Mouse (Mus musculus) hindbrain, postnatal 0 days (tissue): ENCODE data around the gene Pdpr. TPM values are rescaled to one million over a fixed set of nuclear protein-coding genes. Genes with fewer than 3 reads are reported as not detected.
"Not testable (repeated sequence)": the region's sequence is repeated elsewhere in the genome, so short reads cannot be mapped to it uniquely, and the experiment has no call there.

Experiments used
- ATAC-seq: fragments of 200-750 bp; cut with Nextera tagmentation; 2 replicates; pipeline ENCODE4 v1.8.0; 2017; ENCODE audit warnings: mild to moderate bottlenecking, moderate TSS enrichment, moderate library complexity
- DNase-seq: peaks from one replicate; pipeline ENCODE4 v3.0.0-alpha.2; 2015; ENCODE audit warnings: low spot score
- H3K27ac ChIP-seq: fragments of 300-500 bp; sonication (generic); 2 replicates; pipeline ENCODE4 v1.5.1; 2014; ENCODE audit warnings: mild to moderate bottlenecking
- H3K27me3 ChIP-seq: fragments of 300-500 bp; sonication (generic); 2 replicates; pipeline ENCODE4 v1.6.1; 2014; ENCODE audit warnings: low read length, mixed read lengths; ENCODE audit not compliant: insufficient read depth
- H3K36me3 ChIP-seq: fragments of 300-500 bp; sonication (generic); 2 replicates; pipeline ENCODE4 v1.6.1; 2014; ENCODE audit warnings: low read length, mixed read lengths; ENCODE audit not compliant: insufficient read depth
- H3K4me1 ChIP-seq: fragments of 300-500 bp; sonication (generic); 2 replicates; pipeline ENCODE4 v1.6.1; 2014; ENCODE audit warnings: antibody characterized with exemption, low read length, mixed read lengths; ENCODE audit not compliant: insufficient read depth
- H3K4me2 ChIP-seq: fragments of 300-500 bp; sonication (generic); 2 replicates; pipeline ENCODE4 v1.6.1; 2014; ENCODE audit warnings: low read depth, mild to moderate bottlenecking, low read length, moderate library complexity, mixed read lengths
- H3K4me3 ChIP-seq: fragments of 300-500 bp; sonication (generic); 2 replicates; pipeline ENCODE4 v1.5.1; 2014; ENCODE audit warnings: low read length
- H3K9ac ChIP-seq: fragments of 300-500 bp; sonication (generic); replicated peaks from 2 replicates; pipeline ENCODE4 v1.6.1; 2014; ENCODE audit warnings: mild to moderate bottlenecking, low read length, moderate library complexity, mixed read lengths
- H3K9me3 ChIP-seq: fragments of 300-500 bp; sonication (generic); 2 replicates; pipeline ENCODE4 v1.6.1; 2016; ENCODE audit warnings: low read length, mixed read lengths
- CTCF ChIP-seq: IDR thresholded peaks from 2 replicates; pipeline ENCODE4 v1.5.1; 2016; ENCODE audit warnings: antibody characterized with exemption, control low read depth, low read depth
- WGBS: fragments of 180-500 bp; shearing (Covaris S2); extraction: QIAGEN DNeasy Blood & Tissue Kit; methylation state at CpG from one replicate; pipeline ENCODE4 v1.1.7; 2014; 5-methylcytosine and 5-hydroxymethylcytosine counted together
- polyA plus RNA-seq: library from polyadenylated mRNA; unstranded; fragments of >200 nt; fragmentation: Nextera tagmentation; extraction: Ambion mirVana; gene quantifications from 2 replicates; pipeline ENCODE4 v1.2.1, GENCODE M21; 2015
- total RNA-seq: library from RNA; depleted of rRNA; stranded (reverse); fragments of >200 nt; gene quantifications from 2 replicates; pipeline ENCODE4 v1.2.3, GENCODE M21; 2014

Gene Pdpr
- total and polyA plus RNA-seq, 2 experiments from 2014 or later: 10.7 to 29.6 TPM

- Histone ChIP-seq H3K27ac (no peak overlapping the region), H3K27me3 (no peaks in the 10 kb centered on the region), H3K4me1 (0 out of 2 replicates have a peak, but pooled peaks cover under 1% of the 10 kb centered on the region), H3K9ac (no peak overlapping the region), H3K4me2 (no peak overlapping the region), H3K36me3 (no peaks in the 10 kb centered on the region), H3K9me3 (no peaks in the 10 kb centered on the region), H3K4me3 (no peak overlapping the region)
- ATAC-seq (no peak), DNase-seq (no peak)
- no peak for TF ChIP-seq CTCF
- 59% methylated on average over 4 of the region's 4 CpGs for WGBS
Observed at GRCm38 (mm10) chr8:111066308-111066707, 28.1 kb upstream of the Pdpr start.

GRCm38 (mm10) chr8:111067439-111067838, 27.0 kb upstream of the Pdpr start:
- no peaks in the 10 kb centered on the region for H3K36me3 ChIP-seq
- H3K9ac ChIP-seq: no peak overlapping the region
- no peaks in the 10 kb centered on the region for H3K9me3 ChIP-seq
- 31% methylated on average over 10 of the region's 10 CpGs for WGBS
- no peak overlapping the region for H3K4me3 ChIP-seq
- no peak overlapping the region for H3K27ac ChIP-seq
- no peaks in the 10 kb centered on the region for H3K4me1 ChIP-seq
- no peak for TF ChIP-seq CTCF
- no peak for DNase-seq
- no peak for ATAC-seq
- no peak overlapping the region for H3K4me2 ChIP-seq
- H3K27me3 ChIP-seq: no peaks in the 10 kb centered on the region

- not testable (repeated sequence) for ATAC-seq, H3K9ac ChIP-seq, H3K27ac ChIP-seq, DNase-seq, H3K9me3 ChIP-seq, H3K27me3 ChIP-seq, H3K4me1 ChIP-seq, H3K36me3 ChIP-seq, H3K4me3 ChIP-seq, H3K4me2 ChIP-seq
- 91% methylated on average over 9 of the region's 9 CpGs for whole genome bisulfite sequencing
Observed at GRCm38 (mm10) chr8:111068660-111069059, 25.8 kb upstream of the Pdpr start.

GRCm38 (mm10) chr8:111075926-111076325, 18.5 kb upstream of the Pdpr start:
- H3K4me1 ChIP-seq: no peaks in the 10 kb centered on the region
- 71% methylated on average over 3 of the region's 3 CpGs for WGBS
- H3K27me3 ChIP-seq: no peaks in the 10 kb centered on the region
- H3K4me3 ChIP-seq: no peak overlapping the region
- ATAC-seq (no peak), DNase-seq (no peak)
- H3K9me3 ChIP-seq: no peaks in the 10 kb centered on the region
- no peak overlapping the region for H3K9ac ChIP-seq
- H3K27ac ChIP-seq: no peak overlapping the region
- H3K4me2 ChIP-seq: no peak overlapping the region
- H3K36me3 ChIP-seq: no peaks in the 10 kb centered on the region
- no peak for TF ChIP-seq CTCF

GRCm38 (mm10) chr8:111079461-111079860, 15.0 kb upstream of the Pdpr start:
- Histone ChIP-seq H3K4me3 (no peak overlapping the region), H3K27ac (no peak overlapping the region), H3K9me3 (no peaks in the 10 kb centered on the region), H3K9ac (no peak overlapping the region), H3K4me2 (no peak overlapping the region), H3K36me3 (no peaks in the 10 kb centered on the region), H3K27me3 (no peaks in the 10 kb centered on the region), H3K4me1 (no peaks in the 10 kb centered on the region)
- WGBS: 45% methylated on average over 5 of the region's 5 CpGs
- DNase-seq (no peak), ATAC-seq (no peak)
- TF ChIP-seq CTCF: no peak

GRCm38 (mm10) chr8:111079861-111080271, 14.6 kb upstream of the Pdpr start:
- no peaks in the 10 kb centered on the region for H3K4me1 ChIP-seq

GRCm38 (mm10) chr8:111081580-111082258, 12.7 kb upstream of the Pdpr start:
- WGBS: 51% methylated on average over 12 of the region's 12 CpGs

More at GRCm38 (mm10) chr8:111079861-111080271, 14.6 kb upstream of the Pdpr start:
- H3K4me3 ChIP-seq: no peak overlapping the region
- TF ChIP-seq CTCF: peak; percentile 50
- no peak overlapping the region for H3K9ac ChIP-seq
- WGBS: 24% methylated on average over 6 of the region's 6 CpGs
- ATAC-seq (no peak), DNase-seq (peak; percentile 42)
- no peak overlapping the region for H3K27ac ChIP-seq
- H3K4me2 ChIP-seq: no peak overlapping the region
- no peaks in the 10 kb centered on the region for H3K27me3 ChIP-seq
- no peaks in the 10 kb centered on the region for H3K9me3 ChIP-seq
- no peaks in the 10 kb centered on the region for H3K36me3 ChIP-seq

GRCm38 (mm10) chr8:111083936-111084335, 10.5 kb upstream of the Pdpr start:
- H3K27me3 ChIP-seq, H3K27ac ChIP-seq, H3K4me2 ChIP-seq, H3K4me1 ChIP-seq, H3K4me3 ChIP-seq, H3K36me3 ChIP-seq, DNase-seq, H3K9me3 ChIP-seq, H3K9ac ChIP-seq, ATAC-seq: not testable (repeated sequence)
- WGBS: 96% methylated on average over 5 of the region's 5 CpGs

More at GRCm38 (mm10) chr8:111081580-111082258, 12.7 kb upstream of the Pdpr start:
- no peak for TF ChIP-seq CTCF
- DNase-seq (peak; percentile 13), ATAC-seq (no peak)
- Histone ChIP-seq H3K4me2 (no peak overlapping the region), H3K27me3 (no peaks in the 10 kb centered on the region), H3K9me3 (no peaks in the 10 kb centered on the region), H3K4me1 (no peaks in the 10 kb centered on the region), H3K4me3 (no peak overlapping the region), H3K36me3 (no peaks in the 10 kb centered on the region), H3K27ac (no peak overlapping the region), H3K9ac (no peak overlapping the region)
